Mouse (Mus musculus) testis, adult 2 months (tissue): Measurements from ENCODE around the gene Usp32. TPM values are rescaled to one million over a fixed set of nuclear protein-coding genes. Genes with fewer than 3 reads are reported as not detected.
A peak's percentile ranks its signal among the peaks of the same experiment; 100 is the strongest.

Experiments
- H3K27ac ChIP-seq: fragments of 200-500 bp; 2 replicates; pipeline ENCODE4 v1.5.1; 2012; ENCODE audit warnings: low read depth, low read length; ENCODE audit not compliant: control insufficient read depth, insufficient read depth
- H3K27me3 ChIP-seq: fragments of 200-500 bp; 2 replicates; pipeline ENCODE4 v1.6.1; 2012; ENCODE audit warnings: mild to moderate bottlenecking, low read length, moderate library complexity; ENCODE audit not compliant: control insufficient read depth, insufficient read depth
- H3K36me3 ChIP-seq: fragments of 200-500 bp; 2 replicates; pipeline ENCODE4 v1.6.1; 2012; ENCODE audit warnings: mild to moderate bottlenecking, low read length; ENCODE audit not compliant: control insufficient read depth, insufficient read depth
- H3K4me1 ChIP-seq: fragments of 200-500 bp; 2 replicates; pipeline ENCODE4 v1.6.1; 2012; ENCODE audit warnings: low read length; ENCODE audit not compliant: control insufficient read depth, insufficient read depth
- H3K4me3 ChIP-seq: fragments of 200-500 bp; 2 replicates; pipeline ENCODE4 v1.5.1; 2012; ENCODE audit warnings: low read depth, mild to moderate bottlenecking, low read length, moderate library complexity, mixed read lengths; ENCODE audit not compliant: control insufficient read depth
- CTCF ChIP-seq: fragments of 200-500 bp; IDR thresholded peaks from 2 replicates; pipeline ENCODE4 v1.5.1; 2012; ENCODE audit warnings: low read depth, mild to moderate bottlenecking, inconsistent platforms, low read length, moderate library complexity; ENCODE audit not compliant: control insufficient read depth, insufficient read depth, insufficient replicate concordance
- POLR2A ChIP-seq: fragments of 200-500 bp; IDR thresholded peaks from 2 replicates; pipeline ENCODE4 v1.6.1; 2012; ENCODE audit warnings: low read depth, mild to moderate bottlenecking, inconsistent platforms, low read length, moderate library complexity; ENCODE audit not compliant: control insufficient read depth
- polyA plus RNA-seq: library from polyadenylated mRNA; depleted of rRNA; stranded (reverse); fragments of >200 nt; gene quantifications from 2 replicates; pipeline ENCODE4 v1.2.3, GENCODE M21; 2012

The Usp32 gene
- polyA plus RNA-seq, 1 experiment = 33.8 TPM

GRCm38 (mm10) chr11:84958271-84958630 is 181.7 kb downstream of the Usp32 start:
- TF ChIP-seq POLR2A = no peak
- Histone ChIP-seq H3K36me3 (no peaks in the 10 kb centered on the region), H3K27ac (no peak overlapping the region), H3K4me1 (no peaks in the 10 kb centered on the region; the same call in none of the 2 replicates), H3K4me3 (no peak overlapping the region; the same call in 1 of the 2 replicates), H3K27me3 (no peaks in the 10 kb centered on the region)

GRCm38 (mm10) chr11:84957591-84958270 is 182.2 kb downstream of the Usp32 start, which contains the start of gene Car4:
TSS of gene Car4 (plus strand) at chr11:84957786.
- H3K27ac ChIP-seq = no peak within 1 kb of the TSS
- H3K27me3 ChIP-seq = no peaks in the 10 kb centered on the region
- H3K4me1 ChIP-seq = no peaks in the 10 kb centered on the region; the same call in none of the 2 replicates
- H3K4me3 ChIP-seq = peak within 1 kb of the TSS; percentile 27
- TF ChIP-seq POLR2A = no peak
- no peak for TF ChIP-seq CTCF
- no peaks in the 10 kb centered on the region for H3K36me3 ChIP-seq

GRCm38 (mm10) chr11:84957171-84957570 is 182.8 kb downstream of the Usp32 start:
- Histone ChIP-seq H3K27ac (no peak overlapping the region), H3K4me3 (no peak overlapping the region), H3K4me1 (no peaks in the 10 kb centered on the region; the same call in none of the 2 replicates), H3K27me3 (no peaks in the 10 kb centered on the region), H3K36me3 (no peaks in the 10 kb centered on the region)
- no peak for TF ChIP-seq POLR2A

- Histone ChIP-seq H3K27ac (no peak overlapping the region), H3K4me1 (no peaks in the 10 kb centered on the region; the same call in none of the 2 replicates), H3K4me3 (no peak overlapping the region), H3K27me3 (no peaks in the 10 kb centered on the region), H3K36me3 (no peaks in the 10 kb centered on the region)
- TF ChIP-seq POLR2A (no peak), CTCF (no peak)
These were observed 183.6 kb downstream of the Usp32 start for GRCm38 (mm10) chr11:84956400-84956799.

GRCm38 (mm10) chr11:84952611-84953010 is 187.3 kb downstream of the Usp32 start:
- no peaks in the 10 kb centered on the region for H3K27me3 ChIP-seq
- no peak for TF ChIP-seq CTCF
- no peak for TF ChIP-seq POLR2A
- no peak overlapping the region for H3K4me3 ChIP-seq

GRCm38 (mm10) chr11:84948526-84948925 is 191.4 kb downstream of the Usp32 start:
- no peak overlapping the region for H3K27ac ChIP-seq
- no peaks in the 10 kb centered on the region for H3K36me3 ChIP-seq
- H3K4me3 ChIP-seq = no peak overlapping the region
- no peaks in the 10 kb centered on the region for H3K27me3 ChIP-seq
- TF ChIP-seq CTCF (no peak), POLR2A (no peak)
- peaks cover 11% of the 10 kb centered on the region for H3K4me1 ChIP-seq

More at GRCm38 (mm10) chr11:84952611-84953010, 187.3 kb downstream of the Usp32 start:
- no peaks in the 10 kb centered on the region; the same call in 1 of the 2 replicates for H3K4me1 ChIP-seq
- no peak overlapping the region for H3K27ac ChIP-seq
- no peaks in the 10 kb centered on the region for H3K36me3 ChIP-seq

- Histone ChIP-seq H3K27me3 (no peaks in the 10 kb centered on the region), H3K4me3 (no peak overlapping the region), H3K36me3 (no peaks in the 10 kb centered on the region), H3K4me1 (peaks cover 14% of the 10 kb centered on the region), H3K27ac (no peak overlapping the region)
- TF ChIP-seq POLR2A (no peak), CTCF (no peak)
These were observed 191.8 kb downstream of the Usp32 start for GRCm38 (mm10) chr11:84948114-84948513.

- H3K36me3 ChIP-seq = no peaks in the 10 kb centered on the region
- H3K27ac ChIP-seq = no peak overlapping the region
- H3K27me3 ChIP-seq = no peaks in the 10 kb centered on the region
- peaks cover 14% of the 10 kb centered on the region for H3K4me1 ChIP-seq
- TF ChIP-seq CTCF = no peak
- TF ChIP-seq POLR2A = no peak
- H3K4me3 ChIP-seq = no peak overlapping the region
These were observed 192.8 kb downstream of the Usp32 start for GRCm38 (mm10) chr11:84947206-84947605.
